Mouse (Mus musculus): ENCODE measurements at regions not wholly inside any gene's neighbourhood (a gene's known extent, or its start where the extent isn't known, plus 50 kb on each side); places are given as distances from the start of the nearest gene placed in this dataset.

DNA sequence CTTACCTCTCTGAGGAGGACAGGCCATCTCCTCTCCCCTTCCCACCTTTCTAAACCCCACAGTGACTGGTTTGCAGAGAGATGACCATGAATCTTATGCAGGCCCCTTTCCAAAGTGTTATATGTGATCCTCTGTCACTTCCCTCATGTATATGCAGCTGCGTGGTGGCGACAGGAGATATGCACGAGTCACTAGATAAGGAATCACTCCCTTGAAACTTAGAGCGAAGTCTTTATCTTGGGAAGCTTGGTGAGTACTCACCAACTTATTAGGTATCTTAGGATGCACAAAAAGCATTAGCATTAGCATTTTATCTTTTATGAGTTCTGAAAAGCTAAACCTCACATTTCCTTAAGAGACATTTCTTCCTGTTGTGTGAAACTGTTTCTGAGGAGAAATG lies 421.9 kb downstream of the Tmem161b start:
- DNase-seq (ENCODE audit: low spot score), result no peak

- no peak for DNase-seq (ENCODE audit: low spot score)
These were observed 424.8 kb downstream of the Tmem161b start for GRCm38 (mm10) chr13:84646899-84647298.

GRCm38 (mm10) chr13:84648056-84648455 lies 426.0 kb downstream of the Tmem161b start:
- no peak for DNase-seq (ENCODE audit: low spot score)

GRCm38 (mm10) chr13:84663967-84664366 lies 441.9 kb downstream of the Tmem161b start:
- DNase-seq (ENCODE audit: low spot score), result no peak

- DNase-seq (ENCODE audit: low spot score), result no peak
These were observed 458.9 kb downstream of the Tmem161b start for GRCm38 (mm10) chr13:84680971-84681370.

GRCm38 (mm10) chr13:84685930-84686329 lies 463.8 kb downstream of the Tmem161b start:
- DNase-seq (ENCODE audit: low spot score), result no peak

DNA sequence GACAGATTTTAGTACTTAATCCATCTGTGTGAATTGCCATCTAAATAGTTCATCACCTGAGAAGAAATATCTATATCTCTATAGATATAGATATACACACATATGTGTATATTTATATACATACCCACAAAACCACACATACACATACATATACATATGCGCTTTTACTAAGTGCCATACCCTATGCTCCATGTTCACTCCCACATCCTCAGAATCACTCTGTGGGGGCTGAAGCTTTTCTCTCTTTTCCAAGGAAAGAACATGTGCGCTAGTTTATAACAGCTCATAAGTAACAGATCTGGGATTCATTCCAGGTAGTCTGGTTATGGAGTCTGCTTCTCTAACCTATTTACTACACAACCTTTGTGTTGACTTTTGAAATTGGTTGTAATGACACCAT lies 471.4 kb downstream of the Tmem161b start:
- DNase-seq (ENCODE audit: low spot score), result no peak

- no peak for DNase-seq (ENCODE audit: low spot score)
These were observed 476.5 kb downstream of the Tmem161b start for GRCm38 (mm10) chr13:84698472-84699080.

- DNase-seq (ENCODE audit: low spot score), result no peak
These were observed 448.0 kb upstream of the Ccnh start for GRCm38 (mm10) chr13:84741231-84741630.

DNA sequence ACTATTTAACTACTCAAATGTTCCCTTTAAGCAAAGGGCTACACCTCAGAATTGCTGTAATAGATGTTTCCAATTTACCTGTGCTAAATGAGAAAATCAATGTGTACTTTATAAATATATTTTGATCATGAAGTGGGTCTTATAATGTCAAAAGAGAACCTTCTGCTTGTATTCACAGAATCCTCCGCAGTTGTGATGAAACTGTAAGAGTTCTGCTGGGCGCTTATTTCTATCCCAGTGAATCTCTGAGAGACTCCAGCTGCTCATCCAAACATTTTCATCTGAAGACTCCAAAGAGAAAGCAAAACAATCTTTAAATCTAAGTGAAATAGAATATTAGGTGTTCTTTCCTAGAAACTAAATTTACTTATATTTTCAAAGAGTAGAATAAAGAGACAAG lies 440.9 kb upstream of the Ccnh start:
- DNase-seq (ENCODE audit: low spot score), result no peak

GRCm38 (mm10) chr13:84749214-84749613 lies 440.0 kb upstream of the Ccnh start:
- no peak for DNase-seq (ENCODE audit: low spot score)

DNA sequence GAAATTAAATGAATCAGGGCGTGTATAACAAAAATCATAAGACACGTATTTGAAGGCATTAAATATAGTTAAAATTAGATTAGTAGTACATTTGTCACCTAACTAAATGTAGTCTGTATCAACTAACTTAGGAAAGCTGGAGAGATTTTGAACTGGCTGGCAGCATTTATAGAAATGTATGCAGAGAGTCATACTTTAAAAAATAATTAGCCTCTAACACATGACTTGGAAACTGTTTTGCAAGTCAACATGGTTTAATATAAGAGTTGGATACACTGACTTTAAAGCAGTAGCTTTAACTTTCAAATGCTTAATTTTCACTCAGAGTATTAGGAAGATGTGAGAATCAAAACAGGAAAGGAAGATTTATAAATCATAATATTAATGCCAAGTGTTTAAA lies 439.1 kb upstream of the Ccnh start:
- no peak for DNase-seq (ENCODE audit: low spot score)

GRCm38 (mm10) chr13:84751576-84752490 lies 437.4 kb upstream of the Ccnh start:
- no peak for DNase-seq (ENCODE audit: low spot score)

GRCm38 (mm10) chr13:84752491-84752820 lies 436.8 kb upstream of the Ccnh start:
- DNase-seq (ENCODE audit: low spot score), result no peak

DNA sequence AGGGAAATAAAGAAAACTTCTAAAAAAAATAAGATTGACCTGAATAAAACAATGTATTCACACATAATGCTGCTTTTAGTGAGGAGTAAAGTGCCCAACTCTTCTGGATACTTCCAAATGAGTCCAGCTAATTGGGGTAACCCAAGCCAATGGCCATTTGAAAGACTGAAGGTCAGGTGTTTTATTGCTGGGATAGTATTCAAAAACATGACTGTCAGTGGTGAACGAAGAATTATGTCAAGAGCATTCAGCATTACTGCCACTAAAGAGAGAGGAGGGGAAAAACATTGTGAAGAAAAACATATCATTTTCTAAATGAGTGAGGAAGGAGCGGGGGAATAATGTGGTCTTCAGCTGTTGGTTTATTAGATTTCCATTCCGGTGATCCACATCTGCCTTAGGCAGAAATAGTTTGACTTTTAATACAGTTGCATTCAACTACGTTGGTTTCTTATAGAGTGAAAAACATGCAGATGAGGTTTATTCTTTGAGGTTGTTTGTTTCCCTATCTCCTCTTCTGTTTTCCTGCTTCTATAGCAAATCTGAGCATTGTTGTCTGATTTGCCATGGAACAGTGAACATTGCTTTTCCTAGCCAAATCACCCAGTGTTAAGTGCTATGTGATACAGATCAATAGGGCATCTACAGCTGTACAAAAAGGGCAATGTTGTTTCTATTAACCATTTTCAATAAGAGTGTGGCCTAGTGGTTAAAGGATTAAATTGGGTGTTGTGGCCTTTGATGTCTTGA lies 435.3 kb upstream of the Ccnh start:
- no peak for DNase-seq (ENCODE audit: low spot score)

DNA sequence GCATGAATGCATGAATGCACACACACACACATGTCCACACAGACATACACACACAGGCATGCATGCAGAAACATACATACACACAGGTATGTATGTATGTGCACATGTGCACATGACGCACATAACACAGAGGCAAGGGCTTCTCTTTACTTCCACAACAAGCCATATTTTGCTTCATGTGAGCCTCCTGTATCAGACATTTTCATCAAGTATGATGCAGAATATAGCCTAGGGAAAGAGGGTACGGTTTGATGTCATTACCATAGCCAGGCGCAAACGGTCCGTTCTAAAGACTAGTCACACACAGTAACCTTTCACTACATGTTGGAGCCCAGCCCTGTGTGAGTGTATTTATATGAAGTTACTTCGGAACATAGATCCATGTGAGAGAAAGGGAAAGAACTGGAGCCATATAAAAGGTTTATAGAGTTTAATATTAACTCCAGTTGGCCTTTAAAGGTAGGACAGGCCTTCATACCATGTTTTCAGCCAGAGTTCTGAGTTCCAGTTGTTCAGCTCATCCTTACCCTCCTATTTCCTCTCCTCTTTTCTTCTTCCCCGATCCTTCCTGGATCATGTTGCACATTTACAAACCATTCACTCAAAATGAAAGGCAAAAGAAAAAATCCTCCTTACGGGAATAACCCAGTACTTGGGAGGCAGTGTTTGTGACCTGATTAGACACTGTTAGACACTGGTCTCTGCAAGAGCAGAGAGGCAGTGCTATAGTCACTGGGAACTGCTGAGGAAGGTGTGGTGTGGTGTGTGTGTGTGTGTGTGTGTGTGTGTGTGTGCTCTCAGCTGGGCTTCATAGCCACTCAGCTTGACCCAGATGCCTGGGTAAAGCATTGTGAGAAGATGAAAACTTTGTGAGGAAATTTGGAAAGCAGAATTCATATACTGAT lies 434.1 kb upstream of the Ccnh start:
- DNase-seq (ENCODE audit: low spot score), result no peak

DNA sequence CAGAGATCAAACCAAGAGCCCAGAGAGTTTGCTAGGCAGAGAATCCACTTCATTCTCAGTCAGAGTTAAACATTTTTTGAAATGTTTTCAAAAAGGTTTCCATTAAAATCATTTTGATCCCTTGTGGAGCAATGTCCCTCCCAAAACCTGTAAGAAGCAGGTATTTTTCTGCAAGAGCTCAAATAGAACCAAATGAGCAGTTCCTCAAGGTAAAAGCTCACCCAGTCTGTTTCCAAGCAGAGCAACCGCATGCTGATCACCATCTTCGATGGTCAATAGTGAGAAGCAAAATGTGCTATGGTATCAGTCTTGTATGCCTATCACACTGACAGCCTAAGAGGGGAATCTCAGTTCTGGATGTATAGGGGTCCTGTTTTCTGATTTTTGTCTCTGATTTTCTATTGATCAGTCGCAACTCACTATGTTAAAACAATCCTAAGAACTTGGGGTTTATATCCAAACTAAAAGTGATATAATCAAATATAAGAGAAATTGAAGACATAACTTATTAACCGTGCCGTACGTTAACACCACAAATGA lies 432.3 kb upstream of the Ccnh start:
- DNase-seq (ENCODE audit: low spot score), result no peak

DNA sequence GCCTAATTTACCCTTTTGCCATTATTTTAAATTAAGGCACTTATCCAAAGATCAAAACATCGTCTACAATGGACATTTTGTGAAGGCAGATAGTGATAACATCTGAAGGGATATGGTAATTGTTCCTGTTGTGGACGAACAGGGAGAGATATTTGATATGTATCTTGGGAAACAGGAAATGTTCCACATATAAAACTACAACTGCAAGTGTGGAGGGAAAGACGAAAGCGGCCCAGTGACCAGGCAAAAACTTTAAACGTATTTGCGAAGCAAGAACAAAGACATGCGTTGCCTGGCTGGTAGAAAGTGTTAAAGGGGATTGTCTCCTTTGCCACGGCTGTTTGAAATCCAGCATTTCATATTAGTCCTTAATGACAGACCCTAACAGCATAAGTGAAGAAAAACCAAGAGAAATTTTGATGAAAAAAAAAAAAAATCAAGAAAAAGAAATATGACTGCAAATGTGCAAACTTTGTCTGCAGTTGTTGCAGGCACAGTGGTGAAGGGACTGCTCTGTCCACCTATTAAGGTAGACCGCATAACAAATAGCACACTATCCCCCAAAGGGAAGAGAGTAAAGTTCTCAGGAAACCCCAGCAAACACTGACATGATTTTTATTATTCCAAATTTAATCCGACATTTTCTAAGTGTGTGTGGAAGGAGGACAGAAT lies 431.2 kb upstream of the Ccnh start:
- no peak for DNase-seq (ENCODE audit: low spot score)

GRCm38 (mm10) chr13:84758568-84758900 lies 430.7 kb upstream of the Ccnh start:
- DNase-seq (ENCODE audit: low spot score), result peak; percentile 14

DNA sequence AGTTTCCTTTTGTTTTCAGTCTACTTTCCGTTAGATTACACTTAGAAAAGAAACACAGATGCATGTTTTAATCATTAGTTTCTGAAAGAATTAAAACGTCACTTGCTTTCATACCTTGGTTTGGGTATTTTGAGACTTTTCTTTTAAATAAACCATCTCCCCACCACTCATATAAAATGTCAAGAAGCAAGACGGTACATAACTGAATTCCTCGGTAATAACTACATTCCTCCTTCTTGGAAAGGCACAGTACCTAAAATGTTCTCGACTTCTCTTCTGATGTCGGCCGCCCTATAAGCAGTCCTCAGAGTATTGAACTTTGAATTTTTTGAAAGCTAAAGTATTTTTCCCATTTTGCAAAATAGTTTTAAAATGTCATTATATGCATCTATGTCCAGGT lies 430.1 kb upstream of the Ccnh start:
- DNase-seq (ENCODE audit: low spot score), result no peak

- no peak for DNase-seq (ENCODE audit: low spot score)
These were observed 428.7 kb upstream of the Ccnh start for GRCm38 (mm10) chr13:84760471-84760870.

Measured in gastrocnemius, adult 18-20 months (tissue).